Mouse (Mus musculus) megakaryocyte, embryonic 14.5 days (primary cell): ENCODE data around the gene Prcd. TPM values are rescaled to one million over a fixed set of nuclear protein-coding genes. Genes with fewer than 3 reads are reported as not detected.
"Not testable (repeated sequence)": the region's sequence is repeated elsewhere in the genome, so short reads cannot be mapped to it uniquely, and the experiment has no call there.

ENCODE experiments used
- H3K27me3 ChIP-seq: replicated peaks from 2 replicates; pipeline ENCODE3; 2012; ENCODE audit warnings: inconsistent platforms
- H3K36me3 ChIP-seq: replicated peaks from 2 replicates; pipeline ENCODE3; 2012; ENCODE audit warnings: low read length, inconsistent platforms, mixed read lengths
- H3K4me1 ChIP-seq: 2 replicates; pipeline ENCODE4 v1.6.1; 2012; ENCODE audit warnings: inconsistent platforms
- H3K4me3 ChIP-seq: replicated peaks from 2 replicates; pipeline ENCODE3; 2012; ENCODE audit warnings: moderate library complexity, mild to moderate bottlenecking, inconsistent platforms
- H3K9me3 ChIP-seq: 2 replicates; pipeline ENCODE4 v1.6.1; 2012; ENCODE audit warnings: inconsistent platforms
- FLI1 ChIP-seq: IDR thresholded peaks from 2 replicates; pipeline ENCODE4 v1.6.1; 2012; ENCODE audit warnings: low read length, inconsistent platforms, mixed read lengths
- GATA1 ChIP-seq: IDR thresholded peaks from 3 replicates; pipeline ENCODE4 v1.6.1; 2012; ENCODE audit warnings: mixed read lengths, low read length, inconsistent platforms, borderline replicate concordance
- polyA plus RNA-seq: library from polyadenylated mRNA; stranded (reverse); fragments of >175 nt; gene quantifications from 2 replicates; pipeline ENCODE4 v1.2.3, GENCODE M21; 2012; ENCODE audit warnings: low replicate concordance; ENCODE audit not compliant: insufficient read depth

Gene Prcd
- not detected in 2 replicates for polyA plus RNA-seq

DNA sequence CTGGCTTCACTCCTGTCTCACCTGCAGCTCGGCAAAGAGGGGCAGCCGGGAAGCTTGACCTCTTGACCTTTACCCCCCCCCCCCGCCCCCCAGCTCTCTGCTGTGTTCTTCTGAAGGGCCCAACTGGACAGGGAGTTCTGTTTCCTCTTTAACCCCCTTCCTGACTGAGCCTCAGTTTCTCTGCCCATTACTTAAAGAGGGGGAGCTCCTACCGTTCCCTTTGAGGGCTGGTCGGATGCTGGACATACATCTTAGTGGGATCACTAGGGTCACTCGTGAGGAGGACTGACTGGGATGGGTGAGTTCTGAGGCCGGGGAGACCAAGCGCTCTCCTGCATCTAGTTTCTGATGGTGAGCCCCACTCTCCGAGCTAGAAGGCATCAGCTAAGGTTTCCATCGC lies at the start of gene Prcd:
Gene Prcd, plus strand, starts transcription at position 301 of the 400 bp plus-strand sequence.
- TF ChIP-seq GATA1 (no peak), FLI1 (no peak)
- Histone ChIP-seq H3K4me1 (peaks cover 49% of the 10 kb centered on the region), H3K9me3 (no peaks in the 10 kb centered on the region), H3K27me3 (peaks cover 96% of the 10 kb centered on the region), H3K36me3 (no peaks in the 10 kb centered on the region), H3K4me3 (peak within 1 kb of the TSS; percentile 88)

DNA sequence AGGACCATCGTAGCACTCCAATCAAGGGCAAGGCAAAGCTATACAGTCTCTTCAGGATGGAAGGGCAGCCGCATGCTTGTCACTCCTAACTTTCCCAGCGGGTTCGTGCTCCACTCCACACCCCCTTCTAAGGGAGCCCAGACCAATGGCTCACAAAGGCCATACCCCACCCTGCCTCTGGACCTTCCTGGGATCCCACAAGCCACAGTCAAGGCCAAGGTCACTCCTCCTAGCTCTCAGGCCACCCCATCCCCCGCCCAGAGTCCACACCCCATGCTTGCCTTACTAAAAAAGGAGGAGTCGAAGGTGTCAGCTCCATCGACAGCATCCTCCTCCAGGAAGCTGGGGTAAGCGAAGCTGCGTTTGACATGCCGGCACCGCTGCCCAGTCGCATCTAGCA lies 49.2 kb upstream of the Prcd start:
- peaks cover 54% of the 10 kb centered on the region for H3K4me1 ChIP-seq
- H3K36me3 ChIP-seq, result peaks cover 99% of the 10 kb centered on the region
- TF ChIP-seq FLI1 (no peak), GATA1 (no peak)
- H3K9me3 ChIP-seq, result no peaks in the 10 kb centered on the region
- H3K4me3 ChIP-seq, result no peak overlapping the region
- no peaks in the 10 kb centered on the region for H3K27me3 ChIP-seq

DNA sequence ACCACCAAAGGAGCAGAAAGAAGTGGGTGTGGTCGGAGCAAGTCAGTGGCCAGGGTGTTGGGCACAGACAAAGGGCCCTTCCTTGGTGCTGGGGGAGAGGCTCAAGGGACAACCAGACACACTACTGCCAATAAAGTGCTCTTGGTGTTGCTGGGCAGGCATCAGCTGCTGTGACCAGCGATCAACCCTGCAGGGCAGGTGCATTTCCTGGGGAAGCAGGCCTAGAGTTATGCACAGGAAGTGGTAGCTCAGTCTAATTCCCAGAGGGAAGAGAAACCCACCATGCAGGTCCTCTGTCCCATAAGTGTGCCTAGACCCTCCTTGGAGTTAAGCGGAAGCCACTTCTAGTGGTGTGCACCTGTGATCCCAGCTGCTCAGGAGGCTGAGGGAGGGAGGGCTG lies 45.6 kb upstream of the Prcd start:
- peaks cover 95% of the 10 kb centered on the region for H3K36me3 ChIP-seq
- no peaks in the 10 kb centered on the region for H3K9me3 ChIP-seq
- no peaks in the 10 kb centered on the region for H3K27me3 ChIP-seq
- H3K4me3 ChIP-seq, result no peak overlapping the region
- peaks cover 89% of the 10 kb centered on the region for H3K4me1 ChIP-seq
- TF ChIP-seq GATA1 (no peak), FLI1 (no peak)

GRCm38 (mm10) chr11:116609965-116610630 lies 43.2 kb upstream of the Prcd start:
- Histone ChIP-seq H3K27me3 (no peaks in the 10 kb centered on the region), H3K4me3 (peak overlapping the region; percentile 23), H3K4me1 (peaks cover 93% of the 10 kb centered on the region), H3K9me3 (no peaks in the 10 kb centered on the region), H3K36me3 (peaks cover 95% of the 10 kb centered on the region)
- no peak for TF ChIP-seq FLI1
- no peak for TF ChIP-seq GATA1

DNA sequence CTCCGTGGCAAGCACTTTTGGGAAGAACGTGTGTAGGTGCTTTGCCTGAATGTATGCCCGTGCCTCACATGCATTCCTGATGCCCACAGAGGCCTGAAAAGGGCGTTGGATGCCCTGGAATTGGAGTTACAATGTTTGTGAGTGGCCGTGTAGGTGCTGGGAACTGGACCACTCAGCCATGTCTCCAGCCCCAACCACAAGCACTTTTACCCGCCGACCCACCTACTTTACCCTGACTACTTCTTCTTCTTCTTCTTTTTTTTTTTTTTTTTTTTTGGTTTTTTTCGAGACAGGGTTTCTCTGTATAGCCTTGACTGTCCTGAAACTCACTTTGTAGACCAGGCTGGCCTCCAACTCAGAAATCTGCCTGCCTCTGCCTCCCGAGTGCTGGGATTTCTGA lies 42.2 kb upstream of the Prcd start:
- H3K9me3 ChIP-seq, H3K4me3 ChIP-seq, H3K27me3 ChIP-seq: not testable (repeated sequence)
- H3K36me3 ChIP-seq, result peaks cover 86% of the 10 kb centered on the region
- peaks cover 97% of the 10 kb centered on the region for H3K4me1 ChIP-seq

GRCm38 (mm10) chr11:116611883-116612282 lies 41.5 kb upstream of the Prcd start:
- Histone ChIP-seq H3K27me3 (no peaks in the 10 kb centered on the region), H3K36me3 (peaks cover 79% of the 10 kb centered on the region), H3K4me3 (no peak overlapping the region), H3K4me1 (peaks cover 99% of the 10 kb centered on the region), H3K9me3 (no peaks in the 10 kb centered on the region)
- TF ChIP-seq GATA1 (no peak), FLI1 (no peak)

DNA sequence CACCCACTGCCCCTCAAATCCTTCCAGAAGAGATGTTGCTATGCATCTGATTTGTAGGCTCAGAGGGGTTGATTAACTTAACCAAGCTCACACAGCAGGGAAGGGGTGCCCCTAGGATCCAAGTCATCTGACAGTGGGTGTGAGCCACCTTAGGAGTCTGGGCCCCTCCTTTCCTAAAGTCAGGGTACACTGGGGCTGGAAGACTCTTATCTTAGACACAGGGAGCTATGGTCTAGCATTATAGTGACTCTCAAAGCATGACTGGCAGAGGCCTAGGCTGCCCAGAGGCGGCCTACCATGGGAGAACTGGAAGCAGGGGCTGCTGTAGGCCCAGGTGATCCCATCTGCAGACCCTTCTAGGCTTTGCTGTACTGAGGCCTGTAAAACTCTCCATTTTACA lies 40.8 kb upstream of the Prcd start:
- peaks cover 99% of the 10 kb centered on the region for H3K4me1 ChIP-seq
- peak overlapping the region; percentile 12 for H3K4me3 ChIP-seq
- no peaks in the 10 kb centered on the region for H3K27me3 ChIP-seq
- no peak for TF ChIP-seq GATA1
- no peak for TF ChIP-seq FLI1
- peaks cover 76% of the 10 kb centered on the region for H3K36me3 ChIP-seq
- H3K9me3 ChIP-seq, result no peaks in the 10 kb centered on the region

GRCm38 (mm10) chr11:116613234-116613633 lies 40.1 kb upstream of the Prcd start:
- H3K36me3 ChIP-seq, result peaks cover 76% of the 10 kb centered on the region
- no peaks in the 10 kb centered on the region for H3K9me3 ChIP-seq
- H3K4me3 ChIP-seq, result peak overlapping the region; percentile 69
- TF ChIP-seq FLI1 (no peak), GATA1 (no peak)
- no peaks in the 10 kb centered on the region for H3K27me3 ChIP-seq
- peaks cover 99% of the 10 kb centered on the region for H3K4me1 ChIP-seq

DNA sequence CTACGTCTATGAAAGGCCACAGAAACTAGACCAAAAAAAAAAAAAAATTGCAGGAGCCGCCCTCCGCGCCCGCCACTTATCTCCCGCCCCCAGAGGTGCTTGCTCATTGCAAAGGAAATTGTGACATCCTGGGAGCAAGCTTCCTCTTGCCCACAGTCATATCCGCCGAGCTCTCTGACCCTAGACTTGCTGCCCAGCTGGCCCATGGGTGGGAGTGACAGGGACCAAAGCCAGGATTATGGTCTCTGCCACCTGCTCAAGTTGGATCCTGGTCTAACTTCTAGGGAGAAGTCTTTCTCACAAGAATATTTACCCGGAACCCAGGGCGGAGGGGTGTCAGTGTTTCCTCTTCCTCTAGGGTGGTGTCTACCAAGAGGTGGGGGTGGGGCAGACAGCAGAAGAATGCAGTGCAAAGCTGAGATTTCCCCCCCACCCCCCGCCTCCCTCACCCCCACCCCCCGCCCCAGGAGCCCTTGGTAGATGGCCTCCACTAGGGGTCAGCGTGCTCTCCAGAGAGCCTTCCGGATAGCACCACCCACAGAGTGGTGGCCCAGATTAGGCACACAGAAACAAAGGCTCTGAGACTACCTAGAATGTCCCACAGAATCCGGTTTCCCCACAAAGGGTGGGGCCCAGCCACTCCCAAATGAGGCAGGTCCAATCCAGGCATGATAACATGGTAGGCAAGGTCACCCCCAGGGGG lies 37.4 kb upstream of the Prcd start:
- Histone ChIP-seq H3K27me3 (no peaks in the 10 kb centered on the region), H3K9me3 (no peaks in the 10 kb centered on the region), H3K4me3 (peak overlapping the region; percentile 89), H3K36me3 (peaks cover 78% of the 10 kb centered on the region), H3K4me1 (peaks cover 100% of the 10 kb centered on the region)
- TF ChIP-seq FLI1, result peak; percentile 78
- TF ChIP-seq GATA1, result peak; percentile 74; the same call in 2 of the 3 replicates

GRCm38 (mm10) chr11:116616438-116617118 lies 36.8 kb upstream of the Prcd start:
- Histone ChIP-seq H3K36me3 (peaks cover 79% of the 10 kb centered on the region), H3K9me3 (no peaks in the 10 kb centered on the region), H3K27me3 (no peaks in the 10 kb centered on the region), H3K4me3 (peak overlapping the region; percentile 89), H3K4me1 (peaks cover 100% of the 10 kb centered on the region)
- TF ChIP-seq FLI1, result no peak
- TF ChIP-seq GATA1, result no peak
